Mouse (Mus musculus): ENCODE measurements around the gene Ms4a18.

- TF ChIP-seq POLR2A (IDR thresholded peaks at IDR 0.05; ENCODE audit: low read depth, low read length) = peak; percentile 42
- no peak for TF ChIP-seq CTCF (conservative IDR thresholded peaks at IDR 0.05; ENCODE audit: insufficient read depth, insufficient read length, low read depth, low read length)
These were observed 68.7 kb downstream of the Ms4a18 start, which contains the start of gene Ccdc86 for GRCm38 (mm10) chr19:10949112-10949511.

All from kidney, adult 2 months (tissue).